Mouse (Mus musculus) midbrain, embryonic 16.5 days (tissue): ENCODE data around the gene Atf1. TPM values are rescaled to one million over a fixed set of nuclear protein-coding genes. Genes with fewer than 3 reads are reported as not detected.
"Not testable (repeated sequence)": the region's sequence is repeated elsewhere in the genome, so short reads cannot be mapped to it uniquely, and the experiment has no call there.

Experiments
- ATAC-seq: fragments of 200-750 bp; cut with Nextera tagmentation; 2 replicates; pipeline ENCODE4 v1.8.0; 2017; ENCODE audit warnings: moderate TSS enrichment
- H3K27ac ChIP-seq: fragments of 300-500 bp; sonication (generic); 2 replicates; pipeline ENCODE4 v1.5.1; 2014; ENCODE audit warnings: mild to moderate bottlenecking, low read length, mixed read lengths
- H3K27me3 ChIP-seq: fragments of 300-500 bp; sonication (generic); 2 replicates; pipeline ENCODE4 v1.6.1; 2014; ENCODE audit warnings: low read depth, low read length, mixed read lengths; ENCODE audit not compliant: control insufficient read depth, insufficient read depth
- H3K36me3 ChIP-seq: fragments of 300-500 bp; sonication (generic); 2 replicates; pipeline ENCODE4 v1.6.1; 2014; ENCODE audit warnings: mild to moderate bottlenecking, low read length, moderate library complexity, mixed read lengths; ENCODE audit not compliant: control insufficient read depth, insufficient read depth
- H3K4me1 ChIP-seq: fragments of 300-500 bp; sonication (generic); 2 replicates; pipeline ENCODE4 v1.6.1; 2014; ENCODE audit warnings: mild to moderate bottlenecking, low read length, mixed read lengths; ENCODE audit not compliant: control insufficient read depth, insufficient read depth
- H3K4me2 ChIP-seq: fragments of 300-500 bp; sonication (generic); 2 replicates; pipeline ENCODE4 v1.6.1; 2014; ENCODE audit warnings: mild to moderate bottlenecking, low read length, mixed read lengths
- H3K4me3 ChIP-seq: fragments of 300-500 bp; sonication (generic); 2 replicates; pipeline ENCODE4 v1.5.1; 2014; ENCODE audit warnings: low read depth, mild to moderate bottlenecking, low read length, moderate library complexity, mixed read lengths
- H3K9ac ChIP-seq: fragments of 300-500 bp; sonication (generic); 2 replicates; pipeline ENCODE4 v1.6.1; 2014; ENCODE audit warnings: low read depth, low read length, mixed read lengths
- H3K9me3 ChIP-seq: fragments of 300-500 bp; sonication (generic); replicated peaks from 2 replicates; pipeline ENCODE4 v1.6.1; 2014; ENCODE audit warnings: mild to moderate bottlenecking, low read length, mixed read lengths; ENCODE audit not compliant: control insufficient read depth, poor library complexity, severe bottlenecking
- WGBS: fragments of 180-500 bp; shearing (Covaris S2); extraction: QIAGEN DNeasy Blood & Tissue Kit; methylation state at CpG from one replicate; pipeline ENCODE4 v1.1.7; 2014; 5-methylcytosine and 5-hydroxymethylcytosine counted together
- polyA plus RNA-seq: library from polyadenylated mRNA; unstranded; fragments of >200 nt; fragmentation: Nextera tagmentation; extraction: Ambion mirVana; gene quantifications from 2 replicates; pipeline ENCODE4 v1.2.1, GENCODE M21; 2015

Gene Atf1
- polyA plus RNA-seq, 1 experiment from 2014 or later, result 11.4 TPM

- no peak for ATAC-seq
- H3K4me1 ChIP-seq, result peaks cover 8% of the 10 kb centered on the region
- 46% methylated on average over 8 of the region's 8 CpGs for WGBS
- H3K36me3 ChIP-seq, result no peaks in the 10 kb centered on the region
- H3K27me3 ChIP-seq, result no peaks in the 10 kb centered on the region
- no peaks in the 10 kb centered on the region for H3K9me3 ChIP-seq
- peak overlapping the region; percentile 53 for H3K4me3 ChIP-seq
- peak overlapping the region; percentile 89; the same call in 1 of the 2 replicates for H3K27ac ChIP-seq
- no peak overlapping the region for H3K9ac ChIP-seq
- H3K4me2 ChIP-seq, result peak overlapping the region; percentile 78
Observed at GRCm38 (mm10) chr15:100303428-100304018, 75.9 kb downstream of the Atf1 start.

GRCm38 (mm10) chr15:100304019-100304991 is 76.7 kb downstream of the Atf1 start, which contains the start of gene Mettl7a1:
TSS of gene Mettl7a1 (plus strand) at chr15:100304140.
- no peaks in the 10 kb centered on the region for H3K36me3 ChIP-seq
- H3K4me3 ChIP-seq, result peak within 1 kb of the TSS; percentile 53
- H3K27ac ChIP-seq, result peak within 1 kb of the TSS; percentile 89
- H3K27me3 ChIP-seq, result no peaks in the 10 kb centered on the region
- peak within 1 kb of the TSS; percentile 78 for H3K4me2 ChIP-seq
- peak; percentile 81 for ATAC-seq
- no peaks in the 10 kb centered on the region for H3K9me3 ChIP-seq
- H3K9ac ChIP-seq, result peak within 1 kb of the TSS; percentile 78
- peaks cover 8% of the 10 kb centered on the region for H3K4me1 ChIP-seq
- WGBS, result 2% methylated on average over 21 of the region's 30 CpGs

- H3K4me3 ChIP-seq, result no peak overlapping the region
- WGBS, result 85% methylated on average over 2 of the region's 2 CpGs
- ATAC-seq, result no peak
Observed at GRCm38 (mm10) chr15:100306201-100306600, 78.6 kb downstream of the Atf1 start.

GRCm38 (mm10) chr15:100307438-100308096 is 79.9 kb downstream of the Atf1 start:
- not testable (repeated sequence) for ATAC-seq, H3K4me3 ChIP-seq, H3K4me2 ChIP-seq, H3K9ac ChIP-seq, H3K36me3 ChIP-seq, H3K27ac ChIP-seq, H3K27me3 ChIP-seq, H3K4me1 ChIP-seq, H3K9me3 ChIP-seq
- 43% methylated on average over 11 of the region's 11 CpGs for WGBS

More at GRCm38 (mm10) chr15:100306201-100306600, 78.6 kb downstream of the Atf1 start:
- Histone ChIP-seq H3K27ac (no peak overlapping the region), H3K27me3 (no peaks in the 10 kb centered on the region), H3K9ac (no peak overlapping the region), H3K9me3 (no peaks in the 10 kb centered on the region), H3K4me1 (peaks cover 8% of the 10 kb centered on the region), H3K4me2 (no peak overlapping the region), H3K36me3 (no peaks in the 10 kb centered on the region)

Other genes starting within 250 kb of the Atf1 start
- 16.5 and 18.3 TPM in 2 replicates for gene Dip2b, start 189.2 kb upstream of the Atf1 start, polyA plus RNA-seq
- gene Tmprss12, start 53.0 kb downstream of the Atf1 start, polyA plus RNA-seq, result not detected in 2 replicates
- gene Mettl7a1, start 76.3 kb downstream of the Atf1 start, polyA plus RNA-seq, result 3.7 and 4.8 TPM in 2 replicates
- not detected in 2 replicates for gene Mettl7a3, start 107.1 kb downstream of the Atf1 start, polyA plus RNA-seq
- gene Methig1, start 125.3 kb downstream of the Atf1 start, polyA plus RNA-seq, result not detected in 2 replicates
- gene Mettl7a2, start 125.4 kb downstream of the Atf1 start, polyA plus RNA-seq, result not detected in 2 replicates
- not detected in 2 replicates for gene Higd1c, start 136.7 kb downstream of the Atf1 start, polyA plus RNA-seq
- gene Gm5475, start 194.3 kb downstream of the Atf1 start, polyA plus RNA-seq, result 0.10 TPM in 2 replicates
- gene Slc11a2, start 197.3 kb downstream of the Atf1 start, polyA plus RNA-seq, result 23.7 and 24.8 TPM in 2 replicates
- gene Letmd1, start 241.2 kb downstream of the Atf1 start, polyA plus RNA-seq, result 57.4 and 57.5 TPM in 2 replicates